Mouse (Mus musculus) cerebellum, adult 2 months (tissue): ENCODE results near the gene Tsen54.

Experiments
- CTCF ChIP-seq: fragments of 200-500 bp; IDR thresholded peaks from 2 replicates; pipeline ENCODE4 v1.5.1; 2011; ENCODE audit warnings: low read depth, mild to moderate bottlenecking, control low read depth, low read length, moderate library complexity, borderline replicate concordance; ENCODE audit not compliant: insufficient read depth
- POLR2A ChIP-seq: fragments of 200-500 bp; IDR thresholded peaks from 2 replicates; pipeline ENCODE4 v1.6.1; 2011; ENCODE audit warnings: low read length, control low read depth, borderline replicate concordance; ENCODE audit not compliant: insufficient read depth

DNA sequence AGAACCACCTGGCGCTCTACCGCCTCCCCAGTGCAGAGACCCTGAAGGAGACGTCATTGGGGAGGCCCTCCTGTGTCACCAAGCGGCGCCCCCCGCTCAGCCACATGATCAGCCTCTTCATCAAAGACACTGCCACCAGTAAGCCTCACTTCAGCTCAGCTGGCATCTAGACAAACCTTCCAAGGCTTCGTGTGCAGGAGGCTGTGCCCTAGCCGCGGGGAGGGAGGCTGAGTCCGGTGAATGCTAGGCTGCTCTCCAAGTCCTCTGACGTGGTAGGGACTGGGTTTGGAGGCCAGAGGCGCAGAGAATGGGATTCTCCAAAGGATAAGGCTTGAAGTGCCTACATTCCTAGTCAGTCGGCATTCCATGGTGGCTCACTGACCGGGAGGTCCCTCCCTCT lies 22.2 kb upstream of the Tsen54 start:
- no peak for TF ChIP-seq CTCF
- TF ChIP-seq POLR2A, result no peak
